Mouse (Mus musculus): ENCODE data around the gene Sptb.

DNA sequence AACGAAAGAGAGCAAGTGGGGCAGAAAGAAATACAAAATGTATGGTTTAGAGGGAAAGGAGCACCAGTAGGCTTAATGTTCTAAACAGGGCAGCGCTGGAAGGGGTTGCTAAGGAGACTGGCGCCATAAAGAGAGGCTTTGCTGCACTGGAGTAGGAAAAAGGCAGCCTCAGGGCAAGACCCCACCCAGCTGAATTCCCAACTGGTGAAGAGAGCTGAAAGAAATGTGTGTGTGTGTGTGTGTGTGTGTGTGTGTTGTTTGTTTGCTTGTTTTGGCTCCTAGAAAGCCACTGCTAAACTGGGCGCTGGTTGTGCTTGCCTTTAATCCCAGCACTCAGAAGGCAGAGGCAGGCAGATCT, 94.8 kb downstream of the Sptb start:
- TF ChIP-seq CTCF (IDR thresholded peaks at IDR 0.05; ENCODE audit: insufficient read depth, low read length) (no peak), POLR2A (IDR thresholded peaks at IDR 0.05; ENCODE audit: borderline replicate concordance, extremely low read depth, low read depth, low read length) (no peak)
